Mouse (Mus musculus) cortical plate, adult 2 months (tissue): ENCODE measurements around the gene Dnajc5.

Source experiments
- CTCF ChIP-seq: fragments of 200-500 bp; IDR thresholded peaks from 2 replicates; pipeline ENCODE4 v1.5.1; 2011; ENCODE audit warnings: mild to moderate bottlenecking, control low read depth, low read length; ENCODE audit not compliant: insufficient read depth; ENCODE audit errors: extremely low read depth
- POLR2A ChIP-seq: fragments of 200-500 bp; IDR thresholded peaks from 2 replicates; pipeline ENCODE4 v1.6.1; 2011; ENCODE audit warnings: mild to moderate bottlenecking, low read length, control low read depth; ENCODE audit not compliant: insufficient read depth; ENCODE audit errors: extremely low read depth

GRCm38 (mm10) chr2:181496831-181497547 is 23.3 kb upstream of the Dnajc5 start, which contains the start of gene Tpd52l2:
- TF ChIP-seq CTCF, result no peak
- TF ChIP-seq POLR2A, result peak; percentile 80
